Mouse (Mus musculus) adrenal gland (tissue): ENCODE measurements at regions not wholly inside any gene's neighbourhood (a gene's known extent, or its start where the extent isn't known, plus 50 kb on each side); places are given as distances from the start of the nearest gene placed in this dataset.

Experiments
- intact Hi-C: fragments of 180-260 bp; cut with DNase I; formaldehyde crosslinking; loops from one replicate; pipeline ENCODE4 v1.15.1; 2025

DNA sequence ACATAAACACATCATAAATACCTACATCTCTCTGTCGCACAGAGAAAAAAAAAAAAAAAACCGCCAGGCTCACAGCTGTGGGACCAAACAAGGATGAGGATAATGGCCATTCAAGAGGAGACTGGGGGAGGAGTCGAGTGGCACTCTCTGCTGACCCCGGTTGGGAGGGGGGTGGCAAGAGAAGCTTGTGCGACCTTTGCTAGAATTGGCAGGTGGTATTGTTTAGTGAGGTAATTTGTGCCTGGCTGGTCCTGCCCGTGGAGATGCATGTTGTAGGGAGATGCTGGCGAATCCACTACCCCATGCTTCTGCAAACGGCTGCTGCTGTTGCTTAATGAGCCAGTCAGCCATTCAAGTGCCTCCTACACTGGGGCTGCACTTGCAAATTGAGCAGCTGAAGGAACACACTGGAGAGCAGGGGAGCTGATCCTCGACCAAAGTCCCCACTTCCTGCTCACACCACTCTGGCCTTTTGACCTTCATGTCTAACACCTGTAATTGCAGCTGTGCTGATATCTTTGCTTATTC lies 66.5 kb upstream of the Lmo2 start:
- intact Hi-C loops: no loop called here

DNA sequence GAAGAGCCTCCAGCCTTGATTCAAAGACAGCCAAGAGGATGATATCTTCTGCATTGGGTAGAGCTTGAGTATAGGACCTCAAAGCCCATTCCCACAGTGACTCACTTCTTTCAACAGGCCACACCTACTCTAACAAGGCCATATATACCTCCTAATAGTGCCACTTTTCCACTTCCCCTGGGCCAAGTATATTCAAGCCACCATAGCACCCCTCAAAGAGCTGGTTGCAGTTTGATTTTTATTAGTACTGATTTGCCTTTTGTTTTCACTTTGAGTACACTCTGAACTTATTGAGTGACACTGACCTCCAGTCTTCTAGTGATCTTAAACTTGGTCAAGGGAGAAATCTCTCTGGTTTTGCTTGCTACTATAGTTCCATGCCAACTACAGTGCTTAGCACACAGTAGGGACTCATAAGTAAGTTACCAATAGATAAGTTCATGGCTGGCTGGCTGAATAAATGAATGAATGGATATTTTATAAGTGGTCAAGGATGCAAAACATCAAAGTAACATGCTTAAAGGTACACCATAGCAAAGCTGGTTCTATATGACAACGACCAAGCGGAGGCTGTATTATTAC lies 64.5 kb upstream of the Lmo2 start:
- intact Hi-C loops: no loop called here

DNA sequence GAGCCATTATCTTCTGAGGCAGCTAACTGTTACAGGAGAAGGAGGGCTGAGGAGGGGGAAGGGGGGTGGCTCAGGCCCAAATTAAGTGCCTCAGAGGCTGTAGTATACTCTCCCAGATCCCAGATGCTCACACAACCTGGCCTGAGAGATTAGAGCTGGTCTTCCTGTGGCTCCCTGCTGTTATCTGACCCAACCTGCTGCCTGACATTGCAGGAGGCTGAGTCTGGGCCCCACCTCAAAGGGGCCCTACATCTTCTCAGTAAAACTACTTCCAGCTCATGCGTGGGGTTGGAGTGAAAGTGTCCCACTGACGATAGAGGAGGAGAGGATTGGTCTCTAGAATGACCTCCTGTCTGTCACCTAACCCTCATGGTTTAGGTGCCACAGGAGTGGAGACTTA lies 64.0 kb upstream of the Lmo2 start:
- intact Hi-C loops: no loop called here

DNA sequence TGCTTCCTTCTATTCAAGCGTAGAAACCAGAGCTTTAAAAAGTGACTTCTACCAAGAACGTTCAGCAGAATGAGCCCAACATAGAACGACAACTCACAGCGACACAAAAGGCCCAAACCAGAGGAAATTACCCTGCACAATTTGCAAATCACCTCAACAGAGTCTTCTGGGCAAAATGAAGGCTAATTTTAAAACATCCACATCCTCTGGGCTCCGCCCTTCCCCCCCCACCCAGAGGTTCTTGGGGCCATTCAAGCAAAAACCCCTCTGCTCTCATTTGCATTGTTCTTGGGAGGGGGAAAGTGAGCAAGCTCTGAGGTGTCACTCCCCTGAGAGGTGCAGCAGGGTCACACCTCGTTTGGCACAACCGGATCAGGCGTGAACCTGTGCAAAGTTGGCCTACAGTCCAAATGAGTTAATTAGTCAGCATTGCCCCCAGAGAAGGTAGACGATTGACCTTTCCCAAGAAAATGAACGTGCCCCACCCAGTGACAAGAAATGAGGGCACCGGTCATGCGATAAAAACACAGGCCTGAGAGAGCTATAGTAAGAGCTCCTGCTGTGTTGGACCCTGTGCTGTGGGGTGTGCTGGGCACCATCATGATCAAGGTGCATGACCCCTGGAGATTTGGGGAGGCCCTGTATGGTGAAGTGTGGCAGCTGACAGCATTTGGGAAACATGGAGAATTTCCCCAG lies 62.7 kb upstream of the Lmo2 start:
- intact Hi-C loops: no loop called here

DNA sequence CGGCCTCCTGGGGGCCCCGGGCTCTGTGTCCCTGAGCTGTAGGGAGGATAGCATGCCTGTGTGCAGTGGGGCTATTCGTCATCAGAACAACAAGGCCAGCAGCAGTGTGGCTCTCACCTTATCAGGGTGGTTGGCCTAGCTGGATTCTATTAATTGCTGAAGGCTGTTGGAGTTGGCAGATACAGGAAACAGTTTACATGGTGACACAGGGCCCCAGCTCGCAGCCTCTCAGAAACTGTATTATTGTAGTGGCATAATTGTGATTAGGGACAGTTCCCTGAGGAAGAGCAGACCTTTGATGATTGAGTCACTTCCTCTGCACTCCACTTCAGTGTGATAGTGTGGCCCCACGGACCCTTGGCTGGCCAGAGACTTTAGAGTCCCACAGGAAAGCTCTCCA lies 61.6 kb upstream of the Lmo2 start:
- intact Hi-C loops: no loop called here

DNA sequence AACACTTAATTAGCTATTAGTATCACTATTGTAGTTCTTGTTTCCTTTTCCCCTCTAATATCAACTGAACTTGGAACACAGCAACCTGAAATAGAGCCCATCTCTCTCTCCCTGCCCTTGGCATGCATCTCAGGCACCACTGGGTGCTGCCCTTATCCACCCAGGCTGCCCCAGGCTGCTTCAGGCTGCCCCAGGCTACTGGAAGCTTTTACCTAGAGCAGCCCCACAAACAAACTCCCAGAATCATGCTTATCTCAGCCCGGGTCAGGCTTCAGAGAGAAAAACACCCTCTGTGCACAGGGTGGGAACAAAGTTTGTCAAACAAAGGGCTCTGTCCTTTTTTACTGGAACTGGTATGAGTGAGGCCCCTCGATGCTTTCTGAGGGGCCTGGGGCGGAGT lies 61.0 kb upstream of the Lmo2 start:
- intact Hi-C loops: no loop called here

DNA sequence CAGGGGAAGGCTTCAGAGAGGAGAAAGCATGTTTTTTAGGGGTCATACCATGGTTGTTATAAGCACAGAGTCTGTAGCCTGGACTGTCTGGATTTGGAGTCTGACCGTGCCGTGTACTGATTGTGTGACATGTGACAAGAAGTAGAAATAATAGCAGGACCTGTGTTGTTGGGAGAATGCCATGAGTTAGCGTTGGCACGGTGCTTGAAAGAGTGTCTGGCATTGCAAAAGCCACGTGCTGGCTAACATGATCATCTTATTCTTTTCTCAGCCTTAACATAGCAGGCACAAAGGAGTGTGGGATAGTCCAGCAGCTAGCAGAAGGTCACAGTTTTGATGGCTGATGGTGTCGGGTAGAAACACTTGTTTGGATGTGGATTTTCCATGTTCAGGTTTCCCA lies 58.1 kb upstream of the Lmo2 start:
- intact Hi-C loops: no loop called here

DNA sequence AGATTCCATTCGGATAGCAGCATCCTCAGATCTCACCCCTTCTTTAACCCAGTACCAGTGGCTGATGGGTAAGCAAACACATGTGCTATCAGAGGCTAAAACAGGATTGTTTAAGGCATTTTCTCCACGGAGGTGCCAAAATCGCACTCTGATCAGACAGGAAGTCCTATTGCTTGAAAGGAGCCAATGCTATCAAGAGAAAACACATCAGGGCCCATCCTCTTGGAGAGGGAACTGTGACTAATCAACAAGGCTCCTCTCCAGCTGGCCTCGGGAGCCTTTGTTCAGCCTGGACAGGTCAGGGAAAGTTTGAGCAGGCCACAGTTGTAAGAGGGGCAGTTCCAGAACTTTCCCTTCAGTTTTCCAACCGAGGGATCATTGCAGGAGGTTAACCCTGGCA lies 57.4 kb upstream of the Lmo2 start:
- intact Hi-C loops: no loop called here

DNA sequence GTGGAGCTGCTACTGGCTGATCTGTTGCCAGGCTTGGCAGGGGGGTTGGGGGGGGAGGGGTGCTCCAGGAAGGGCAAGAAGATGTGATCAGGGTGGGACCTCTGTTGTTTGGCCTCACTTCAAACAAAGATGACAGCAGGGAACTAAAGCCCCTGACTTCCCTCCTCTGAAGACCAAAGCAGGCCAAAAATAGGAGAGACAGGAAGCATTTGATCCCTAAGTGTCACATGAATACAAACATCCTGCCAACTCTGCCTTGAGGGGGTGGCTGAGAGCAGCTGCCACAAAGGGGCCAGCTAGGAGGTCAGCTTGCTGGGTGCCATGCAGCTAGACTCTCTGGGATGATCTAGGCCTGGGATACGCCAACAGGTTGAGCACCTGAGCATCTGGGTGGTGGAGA lies 56.3 kb upstream of the Lmo2 start:
- intact Hi-C loops: no loop called here

DNA sequence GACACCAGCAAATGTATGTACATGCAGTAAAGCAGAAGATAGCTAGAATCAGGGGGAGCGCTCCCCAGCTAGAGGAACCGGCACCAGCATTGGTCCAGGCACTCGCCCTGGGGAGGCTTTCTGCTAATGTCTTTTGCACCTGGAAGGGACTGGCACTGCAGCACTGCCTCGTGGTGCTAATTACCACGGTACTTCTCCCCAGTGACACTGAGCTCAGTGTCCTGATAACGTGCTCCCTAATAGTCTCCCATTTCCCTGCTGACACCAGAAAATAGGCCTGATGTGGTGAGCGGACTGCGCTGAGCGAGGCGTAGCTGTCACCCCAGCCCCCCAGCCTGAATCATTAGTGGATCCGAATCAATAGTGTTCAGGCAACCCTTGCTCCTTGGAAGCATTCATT lies 55.0 kb upstream of the Lmo2 start:
- intact Hi-C loops: no loop called here

DNA sequence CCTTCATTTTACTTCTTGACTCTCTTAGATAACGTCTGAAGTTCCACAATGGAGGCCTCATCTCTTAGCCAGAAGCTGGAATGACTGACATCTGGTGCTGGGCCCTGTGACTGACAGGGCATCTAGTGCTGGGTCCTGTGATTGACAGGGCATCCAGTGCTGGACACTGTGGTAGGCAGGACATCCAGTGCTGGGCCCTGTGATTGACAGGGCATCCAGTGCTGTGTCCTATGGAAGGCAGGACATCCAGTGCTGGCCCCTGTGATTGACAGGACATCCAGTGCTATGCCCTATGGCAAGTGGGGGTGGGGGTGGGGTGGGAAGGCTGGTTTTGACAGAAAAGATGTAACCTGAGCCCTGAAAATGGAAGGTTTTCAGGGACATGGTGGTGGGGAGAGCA lies 52.1 kb upstream of the Lmo2 start:
- intact Hi-C loops: no loop called here

DNA sequence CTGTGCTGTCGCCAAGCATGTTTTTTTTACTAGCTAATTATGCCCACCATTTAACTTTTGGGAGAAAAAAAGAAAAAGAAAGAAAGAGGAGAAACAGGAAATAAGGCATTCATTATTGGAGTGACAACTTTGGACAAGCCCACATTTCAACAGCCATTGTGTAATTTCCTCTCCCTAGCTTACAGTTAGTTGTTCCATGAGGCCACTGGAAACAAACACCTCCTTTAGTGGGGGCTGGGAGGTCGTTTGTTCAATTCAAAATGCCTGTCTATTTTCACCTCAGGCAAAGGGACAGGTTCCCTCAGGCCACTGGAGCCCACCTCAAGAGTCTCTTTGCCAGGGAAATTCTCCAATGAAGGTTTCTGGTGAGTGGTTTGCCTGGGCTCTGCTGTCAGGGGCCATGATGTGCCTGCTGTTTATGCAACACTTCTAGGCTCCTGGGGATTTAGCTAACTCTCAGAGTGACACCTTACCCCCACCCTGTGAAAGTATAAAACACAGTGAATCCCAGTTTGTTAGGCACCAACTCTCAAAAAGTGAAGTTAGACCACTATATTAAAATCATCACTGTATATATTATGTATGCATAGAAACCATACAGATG lies 51.1 kb upstream of the Lmo2 start:
- intact Hi-C loops: no loop called here
